Mouse (Mus musculus) small intestine, adult 2 months (tissue): ENCODE measurements around the gene Anks1.

Experiments used
- CTCF ChIP-seq: fragments of 200-500 bp; IDR thresholded peaks from 2 replicates; pipeline ENCODE4 v1.5.1; 2012; ENCODE audit warnings: low read depth, mild to moderate bottlenecking, control low read depth, inconsistent platforms, low read length, moderate library complexity, mixed read lengths; ENCODE audit not compliant: insufficient replicate concordance, insufficient read length; ENCODE audit errors: extremely low read depth
- POLR2A ChIP-seq: fragments of 200-500 bp; IDR thresholded peaks from 2 replicates; pipeline ENCODE4 v1.6.1; 2012; ENCODE audit warnings: low read depth, mild to moderate bottlenecking, control low read depth, inconsistent platforms, low read length, moderate library complexity

DNA sequence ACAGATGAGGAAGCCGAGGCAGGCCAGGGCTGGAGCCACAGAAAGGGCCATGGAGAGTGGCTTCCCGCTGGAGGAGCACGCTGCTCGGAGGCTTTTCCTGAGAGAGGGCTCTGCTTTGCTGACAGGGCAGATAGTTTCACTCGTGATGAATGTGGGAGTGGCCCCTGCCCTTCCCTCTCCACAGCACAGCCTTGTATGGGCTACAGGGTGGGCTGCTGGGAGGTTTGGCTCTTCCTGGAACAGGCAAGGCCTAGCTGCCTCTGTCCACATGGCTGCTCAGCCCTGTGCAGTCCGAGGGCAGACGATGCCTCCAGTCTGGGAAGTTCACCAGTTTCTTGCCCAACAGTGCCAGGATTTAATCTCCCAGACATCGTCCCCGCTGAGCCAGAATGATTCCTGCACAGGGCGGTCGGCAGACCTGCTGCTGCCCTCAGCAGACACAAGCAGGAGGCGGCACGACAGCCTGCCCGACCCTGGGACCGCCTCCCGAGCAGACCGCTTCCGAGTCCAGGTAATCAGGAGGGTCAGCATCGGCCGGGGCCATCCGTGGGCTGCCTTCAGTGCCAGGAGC lies 143.3 kb downstream of the Anks1 start:
- TF ChIP-seq POLR2A (no peak), CTCF (no peak)
